Mouse (Mus musculus) monocyte, adult 5-6 weeks (primary cell): ENCODE measurements around the gene Sptlc2. TPM values are rescaled to one million over a fixed set of nuclear protein-coding genes. Genes with fewer than 3 reads are reported as not detected.

Experiments
- ATAC-seq: fragments of 153-309, 156-312 bp; replicated peaks from 2 replicates; pipeline ENCODE4 v1.8.0; 2017; ENCODE audit warnings: mild to moderate bottlenecking; ENCODE audit not compliant: low TSS enrichment, insufficient number of reproducible peaks, severe bottlenecking, poor library complexity, low FRiP score
- total RNA-seq: library from RNA; stranded (forward); fragments of 200-1000, 200-491, 200-594 nt; gene quantifications from 3 replicates; pipeline ENCODE4 v1.2.3, GENCODE M21; 2017

Gene Sptlc2
- total RNA-seq, 1 experiment from 2014 or later: 270 TPM

- no peak for ATAC-seq
Observed at GRCm38 (mm10) chr12:87399119-87399819, 11.1 kb upstream of the Sptlc2 start.

- no peak for ATAC-seq
Observed at GRCm38 (mm10) chr12:87397811-87398417, 9.8 kb upstream of the Sptlc2 start.

- no peak for ATAC-seq
Observed at GRCm38 (mm10) chr12:87397126-87397525, 9.0 kb upstream of the Sptlc2 start.

- ATAC-seq: no peak
Observed at GRCm38 (mm10) chr12:87394316-87394715, 6.2 kb upstream of the Sptlc2 start.

GRCm38 (mm10) chr12:87393447-87394145 is 5.4 kb upstream of the Sptlc2 start:
- no peak for ATAC-seq

- ATAC-seq: no peak
Observed at GRCm38 (mm10) chr12:87391355-87391754, 3.2 kb upstream of the Sptlc2 start.

GRCm38 (mm10) chr12:87389231-87389630 is 1.1 kb upstream of the Sptlc2 start:
- no peak for ATAC-seq

- ATAC-seq: no peak
Observed at GRCm38 (mm10) chr12:87387171-87388121, 709 bp downstream of the Sptlc2 start.

GRCm38 (mm10) chr12:87385051-87385450 is 3.1 kb downstream of the Sptlc2 start:
- no peak for ATAC-seq

GRCm38 (mm10) chr12:87381380-87381682 is 6.8 kb downstream of the Sptlc2 start:
- ATAC-seq: no peak

- no peak for ATAC-seq
Observed at GRCm38 (mm10) chr12:87380586-87381379, 7.4 kb downstream of the Sptlc2 start.

- no peak for ATAC-seq
Observed at GRCm38 (mm10) chr12:87379496-87379895, 8.7 kb downstream of the Sptlc2 start.

GRCm38 (mm10) chr12:87374159-87374558 is 14.0 kb downstream of the Sptlc2 start:
- no peak for ATAC-seq

GRCm38 (mm10) chr12:87369319-87369718 is 18.8 kb downstream of the Sptlc2 start:
- ATAC-seq: no peak

GRCm38 (mm10) chr12:87368092-87368491 is 20.1 kb downstream of the Sptlc2 start:
- ATAC-seq: no peak

- ATAC-seq: no peak
Observed at GRCm38 (mm10) chr12:87365676-87366075, 22.5 kb downstream of the Sptlc2 start.

- no peak for ATAC-seq
Observed at GRCm38 (mm10) chr12:87362111-87362510, 26.0 kb downstream of the Sptlc2 start.

GRCm38 (mm10) chr12:87348029-87348428 is 40.1 kb downstream of the Sptlc2 start:
- no peak for ATAC-seq
